Mouse (Mus musculus): Measurements from ENCODE around the gene Astn1.

Astn1 gene

DNA sequence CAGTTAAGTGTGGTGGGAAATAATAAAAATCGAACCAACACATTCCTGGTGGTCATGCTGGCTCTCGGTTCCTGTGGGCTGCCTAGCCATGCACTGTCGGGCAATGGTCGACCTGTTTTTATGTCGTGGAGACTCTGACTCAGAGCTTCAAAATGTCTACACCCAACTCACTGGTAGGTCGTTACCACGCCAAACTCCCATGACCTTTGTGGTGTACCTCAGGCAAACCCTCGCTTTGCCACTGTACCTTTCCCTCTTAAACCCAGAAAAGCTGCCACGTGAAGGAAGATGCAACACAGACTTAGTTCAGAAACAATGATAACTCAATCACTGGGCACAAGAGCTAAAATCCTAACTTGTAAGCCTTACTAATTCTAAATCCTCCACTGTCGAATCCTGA, 244.3 kb downstream of the Astn1 start:
- DNase-seq (ENCODE audit: low read depth in 1 of 2, low spot score in 2 of 2), result no peak

GRCm38 (mm10) chr1:158607201-158607600, 245.1 kb downstream of the Astn1 start:
- no peak for DNase-seq (ENCODE audit: low read depth in 1 of 2, low spot score in 2 of 2)

- no peak for DNase-seq (ENCODE audit: low read depth in 1 of 2, low spot score in 2 of 2)
These were observed 253.1 kb downstream of the Astn1 start for GRCm38 (mm10) chr1:158615202-158615601.

DNA sequence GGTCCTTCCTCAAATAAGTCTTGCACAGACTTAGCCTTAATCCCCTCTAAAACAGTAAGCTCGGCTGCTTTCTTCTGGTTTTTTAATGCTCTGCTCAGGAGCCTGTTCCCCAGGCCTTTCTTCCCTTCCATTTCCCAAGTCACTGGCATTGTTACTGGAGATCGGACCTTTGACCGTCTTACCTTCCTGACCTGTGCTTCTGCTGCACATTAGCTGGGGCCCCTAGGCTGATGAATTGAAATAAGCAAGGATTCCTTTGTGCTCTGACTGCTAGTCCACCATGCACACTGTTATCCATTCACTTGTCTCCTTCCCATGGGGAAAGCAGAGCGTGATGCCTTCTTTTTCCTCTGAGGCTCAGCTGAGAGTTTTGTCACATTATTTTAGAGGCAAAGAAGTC, 255.9 kb downstream of the Astn1 start:
- no peak for DNase-seq (ENCODE audit: low read depth in 1 of 2, low spot score in 2 of 2)

DNA sequence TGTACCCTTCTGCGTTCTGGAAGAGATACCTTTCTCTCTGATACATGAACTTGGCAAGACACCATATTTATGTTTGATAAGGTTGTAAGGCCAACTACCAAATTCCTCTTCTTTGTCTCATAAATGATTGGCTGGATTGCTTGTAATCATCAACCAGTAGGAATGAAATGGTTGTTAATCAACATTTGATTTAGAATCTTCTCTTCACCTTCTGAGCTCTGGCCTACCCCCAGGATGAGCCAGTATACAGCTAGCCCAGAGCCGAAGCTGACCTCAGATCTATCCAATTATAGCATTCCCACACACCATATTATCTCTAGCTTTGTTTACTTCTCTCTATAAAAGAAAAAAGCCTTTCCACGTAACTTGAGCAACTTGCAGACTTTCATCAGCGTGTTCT, 270.9 kb downstream of the Astn1 start:
- DNase-seq (ENCODE audit: low read depth in 1 of 2, low spot score in 2 of 2), result no peak

- DNase-seq (ENCODE audit: low read depth in 1 of 2, low spot score in 2 of 2), result no peak
These were observed 271.4 kb downstream of the Astn1 start for GRCm38 (mm10) chr1:158633441-158633840.

- no peak for DNase-seq (ENCODE audit: low read depth in 1 of 2, low spot score in 2 of 2)
These were observed 279.2 kb downstream of the Astn1 start for GRCm38 (mm10) chr1:158641306-158641705.

DNA sequence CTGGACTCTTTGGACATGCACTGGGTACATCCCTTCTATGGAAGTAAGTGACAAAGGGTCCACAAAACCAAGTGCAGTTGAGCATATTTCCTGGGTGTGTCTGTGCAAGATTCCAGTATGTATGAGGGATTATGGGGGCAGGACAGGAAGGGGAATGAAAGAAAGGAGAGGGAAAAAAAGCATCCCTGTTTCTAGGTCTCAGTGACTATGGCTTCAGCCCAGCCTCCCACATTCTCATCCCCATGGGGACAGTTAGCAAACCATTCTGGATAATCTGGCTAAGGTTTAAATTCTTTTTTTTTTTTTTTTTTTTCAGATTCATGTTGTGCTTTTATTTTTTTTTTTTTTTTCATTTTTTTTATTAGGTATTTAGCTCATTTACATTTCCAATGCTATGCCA, 280.2 kb downstream of the Astn1 start:
- no peak for DNase-seq (ENCODE audit: low read depth in 1 of 2, low spot score in 2 of 2)

DNA sequence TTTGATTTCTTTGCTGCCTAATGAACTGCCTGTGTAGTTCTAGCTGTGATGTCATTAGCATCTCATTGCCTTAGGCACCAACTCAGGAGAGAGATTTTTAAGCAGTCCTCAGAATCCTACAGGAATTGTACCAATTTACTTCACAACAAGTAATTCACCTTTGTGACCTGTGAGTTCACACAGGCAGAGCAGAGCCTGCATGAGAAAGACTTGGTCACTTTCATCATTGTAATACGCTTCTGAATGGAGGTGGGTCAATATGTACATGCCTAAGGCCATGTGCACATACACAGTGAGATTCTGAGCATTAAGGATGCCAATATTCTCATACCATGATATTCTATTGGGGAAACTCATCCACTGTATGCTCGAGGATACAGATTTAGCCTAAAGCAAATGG, 290.7 kb downstream of the Astn1 start:
- no peak for DNase-seq (ENCODE audit: low read depth in 1 of 2, low spot score in 2 of 2)

- no peak for DNase-seq (ENCODE audit: low read depth in 1 of 2, low spot score in 2 of 2)
These were observed 291.9 kb downstream of the Astn1 start for GRCm38 (mm10) chr1:158653808-158654520.

DNA sequence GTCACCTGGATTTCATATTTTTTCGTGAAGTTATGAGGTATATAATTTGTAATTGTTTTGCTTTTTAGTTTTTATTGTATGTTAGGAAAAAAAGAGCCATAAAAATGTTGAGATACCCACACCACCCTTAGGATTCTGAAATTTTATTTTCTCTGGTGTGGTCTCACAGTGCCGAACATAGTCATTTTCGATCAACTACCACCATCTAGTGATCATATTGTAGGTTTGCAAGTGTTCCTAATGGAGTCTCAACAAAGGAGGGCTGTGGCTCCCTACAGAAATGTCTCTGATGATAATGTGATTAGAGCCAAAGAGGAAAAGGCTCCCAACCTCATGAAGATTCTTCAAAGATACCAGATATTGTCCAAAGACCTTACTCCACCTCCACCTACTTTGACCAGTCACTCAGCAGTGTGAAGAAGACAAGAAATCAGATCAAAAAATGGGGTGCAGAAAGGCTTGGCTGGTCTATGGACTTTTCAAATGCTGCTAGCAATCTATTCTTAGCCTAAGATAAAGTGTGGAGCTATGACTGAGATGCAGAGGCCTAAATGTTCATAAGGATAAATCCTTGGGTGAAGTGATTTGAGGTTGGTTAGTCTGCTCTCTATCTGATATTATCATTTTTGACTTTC, 292.6 kb downstream of the Astn1 start:
- DNase-seq (ENCODE audit: low read depth in 1 of 2, low spot score in 2 of 2), result no peak

DNA sequence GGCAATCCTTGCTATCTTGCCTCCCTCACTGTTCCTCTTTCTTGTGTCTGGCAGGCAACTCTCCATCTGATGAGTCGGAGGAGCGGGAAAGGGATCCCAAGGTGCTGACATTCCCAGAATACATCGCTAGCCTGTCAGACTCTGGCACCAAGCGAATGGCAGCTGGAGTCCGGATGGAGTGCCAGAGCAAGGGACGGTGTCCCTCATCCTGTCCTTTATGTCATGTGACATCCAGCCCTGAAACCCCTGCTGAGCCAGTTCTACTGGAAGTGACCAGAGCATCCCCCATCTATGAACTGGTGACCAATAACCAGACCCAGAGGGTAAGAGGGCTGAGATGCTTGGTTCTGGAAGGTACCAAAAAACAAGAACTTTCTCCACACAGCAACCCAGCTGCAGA, 294.9 kb downstream of the Astn1 start:
- DNase-seq (ENCODE audit: low read depth in 1 of 2, low spot score in 2 of 2), result no peak

DNA sequence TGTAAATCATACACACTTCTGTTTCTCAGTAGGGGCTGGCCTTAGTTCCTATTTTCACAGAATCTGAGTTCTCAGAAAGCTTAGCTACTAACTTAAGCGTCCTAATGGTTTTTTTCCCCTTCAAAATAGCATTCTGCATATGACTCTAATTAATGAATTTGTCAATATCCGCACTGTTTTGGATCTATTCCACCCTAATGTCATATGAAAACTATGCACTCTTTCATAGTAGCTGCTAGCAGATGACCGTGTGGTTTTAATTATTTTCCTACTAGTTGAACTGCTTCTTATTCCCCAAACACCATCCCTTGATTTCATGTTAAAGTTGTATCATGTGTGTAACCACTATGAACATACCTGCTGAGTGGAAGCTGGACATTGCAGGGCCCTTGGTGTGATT, 303.9 kb downstream of the Astn1 start:
- DNase-seq (ENCODE audit: low read depth in 1 of 2, low spot score in 2 of 2), result no peak

DNA sequence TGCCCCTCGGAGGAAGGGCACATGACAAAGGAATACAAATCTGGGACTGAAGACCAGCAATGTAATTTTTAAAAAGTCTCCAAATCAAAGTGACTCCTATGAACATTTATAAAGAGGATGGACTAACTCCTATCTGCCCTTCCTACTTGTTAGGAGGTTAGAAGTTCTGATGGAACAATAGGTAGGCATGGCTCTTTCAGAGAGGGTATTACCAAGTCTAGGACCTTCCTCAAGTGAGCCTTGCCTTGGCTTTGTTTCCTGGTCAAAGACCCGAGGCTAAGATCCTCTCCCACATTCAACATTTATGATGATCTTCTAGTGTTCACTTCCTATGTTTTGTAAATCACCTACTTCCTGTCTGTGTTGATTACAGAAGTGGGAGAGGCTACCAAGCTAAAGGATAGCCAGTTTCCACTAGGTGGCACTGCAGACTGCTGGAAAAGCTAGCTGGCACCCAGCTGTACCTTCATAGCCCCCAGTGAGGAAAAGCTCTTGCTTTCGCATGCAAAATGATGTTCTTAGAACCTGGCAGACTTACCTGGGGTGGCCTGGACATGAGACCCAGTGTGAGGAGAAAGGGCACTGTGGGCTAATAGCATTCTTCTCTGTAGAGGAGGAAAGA, 308.0 kb downstream of the Astn1 start:
- DNase-seq (ENCODE audit: low read depth in 1 of 2, low spot score in 2 of 2), result no peak

DNA sequence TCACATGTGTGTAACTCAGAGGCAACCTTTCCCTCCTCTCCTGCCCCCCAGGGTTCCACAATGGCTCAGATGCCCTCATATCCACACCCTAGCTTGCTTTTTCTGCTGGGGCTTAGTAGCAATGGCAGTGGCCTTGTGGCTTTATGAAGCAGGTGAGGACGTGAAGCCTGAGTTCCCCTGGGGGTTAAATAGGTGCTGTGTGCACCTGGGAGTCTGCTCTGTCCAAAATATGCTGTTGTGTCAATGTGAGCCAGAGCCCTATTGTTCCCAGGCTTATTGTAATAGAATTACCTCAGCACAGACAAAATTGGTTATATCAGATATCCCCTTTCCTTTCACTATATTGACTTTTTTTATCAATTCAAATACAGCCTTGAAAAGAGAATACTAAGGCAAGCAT, 325.7 kb downstream of the Astn1 start:
- DNase-seq (ENCODE audit: low read depth in 1 of 2, low spot score in 2 of 2), result no peak

- DNase-seq (ENCODE audit: low read depth in 1 of 2, low spot score in 2 of 2), result no peak
These were observed 335.4 kb downstream of the Astn1 start for GRCm38 (mm10) chr1:158697423-158697822.

DNA sequence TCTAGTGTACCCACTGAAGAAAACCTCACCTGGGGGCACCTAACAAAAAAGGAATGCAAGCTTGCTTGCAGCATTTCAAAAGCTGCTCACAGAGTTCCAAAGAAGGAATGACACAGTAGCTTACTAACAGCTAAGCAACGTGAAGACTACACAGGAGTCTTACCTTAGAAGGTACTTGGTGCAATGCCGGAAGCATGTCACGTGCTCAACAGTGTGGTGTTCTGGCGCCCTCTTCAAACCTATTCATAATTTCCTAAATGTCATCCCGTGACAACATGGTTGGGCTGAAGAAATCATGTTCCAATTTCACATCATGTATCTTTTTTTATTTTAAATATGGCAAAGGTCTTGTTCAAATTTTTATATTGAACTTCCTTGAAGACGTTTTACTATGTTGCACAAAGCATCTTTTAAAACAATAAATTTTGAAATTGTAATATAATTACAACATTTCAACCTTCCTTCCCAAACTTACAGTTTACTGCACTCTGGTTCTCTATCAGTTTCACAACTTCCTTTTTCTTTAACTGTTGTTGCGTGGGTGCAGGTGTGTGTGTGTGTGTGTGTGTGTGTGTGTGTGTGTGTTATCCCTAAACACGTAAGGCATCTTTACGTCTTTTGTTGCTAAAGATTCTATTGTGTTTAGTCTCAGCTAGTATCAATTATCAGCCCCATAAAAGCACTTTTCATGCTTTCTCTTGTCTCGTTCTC, 335.9 kb downstream of the Astn1 start:
- no peak for DNase-seq (ENCODE audit: low read depth in 1 of 2, low spot score in 2 of 2)

- no peak for DNase-seq (ENCODE audit: low read depth in 1 of 2, low spot score in 2 of 2)
These were observed 337.2 kb downstream of the Astn1 start for GRCm38 (mm10) chr1:158699276-158699675.

GRCm38 (mm10) chr1:158700147-158700546, 338.1 kb downstream of the Astn1 start:
- DNase-seq (ENCODE audit: low read depth in 1 of 2, low spot score in 2 of 2), result no peak

DNA sequence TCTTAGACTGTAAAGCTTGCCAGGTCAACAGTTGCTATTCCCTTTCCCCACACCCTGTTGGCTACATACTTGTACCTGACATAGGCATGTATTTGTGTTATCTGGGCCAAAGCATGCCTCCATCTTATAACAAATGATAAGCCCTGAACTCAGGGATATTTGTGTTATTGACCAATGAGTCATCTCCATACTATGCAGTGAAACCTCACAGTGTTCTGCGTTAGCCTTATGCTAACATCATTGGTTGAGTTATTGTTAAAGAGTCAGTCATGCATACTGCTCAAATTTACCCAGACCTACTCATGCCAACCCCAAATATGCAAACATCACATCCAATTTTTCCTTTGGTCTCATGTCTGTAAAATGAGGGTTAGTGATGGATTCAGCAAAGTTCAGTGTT, 339.3 kb downstream of the Astn1 start:
- no peak for DNase-seq (ENCODE audit: low read depth in 1 of 2, low spot score in 2 of 2)

DNA sequence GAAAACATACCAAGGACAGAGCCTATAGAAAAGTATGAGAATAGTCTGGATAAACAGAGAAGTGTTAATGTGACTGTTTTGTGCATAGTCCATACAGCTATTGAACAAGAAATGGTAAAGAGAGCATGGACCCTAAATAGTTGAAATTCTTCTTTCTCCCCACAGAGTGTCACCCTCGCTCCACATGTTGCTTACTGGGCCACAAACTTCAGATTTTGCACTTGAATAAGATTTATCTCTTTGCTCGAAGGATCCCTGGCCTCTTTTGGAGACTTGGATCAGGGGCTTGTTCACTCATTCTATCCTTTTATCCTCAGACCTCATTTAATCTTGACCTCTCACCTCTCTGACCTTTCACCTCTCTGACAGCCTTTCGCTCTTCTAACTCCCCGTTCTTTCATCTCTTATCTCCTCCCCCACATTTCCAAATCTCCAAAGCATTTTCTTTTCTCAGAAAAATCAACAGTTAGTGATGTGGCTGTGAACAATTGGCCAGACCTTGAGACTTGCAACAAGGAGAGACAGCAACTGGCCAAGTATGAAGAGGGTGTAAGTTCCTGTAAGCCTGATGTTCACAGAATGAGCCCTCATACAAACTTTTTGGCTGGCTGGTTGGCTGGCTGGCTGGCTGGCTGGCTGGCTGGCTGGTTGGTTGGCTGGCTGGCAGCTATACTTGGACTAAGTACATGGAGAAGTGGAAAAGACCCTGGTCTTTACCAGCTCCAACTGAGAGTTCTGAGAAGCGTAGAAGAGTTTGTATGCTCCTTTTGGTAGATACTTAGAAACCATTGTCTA, 351.4 kb downstream of the Astn1 start:
- no peak for DNase-seq (ENCODE audit: low read depth in 1 of 2, low spot score in 2 of 2)
